Mouse (Mus musculus) midbrain, embryonic 12.5 days (tissue): ENCODE measurements around the gene Prss34. TPM values are rescaled to one million over a fixed set of nuclear protein-coding genes. Genes with fewer than 3 reads are reported as not detected.

Experiments
- ATAC-seq: fragments of 200-750 bp; cut with Nextera tagmentation; 2 replicates; pipeline ENCODE4 v1.8.0; 2017; ENCODE audit warnings: low read depth, moderate TSS enrichment, moderate library complexity; ENCODE audit not compliant: low FRiP score
- H3K27ac ChIP-seq: fragments of 300-500 bp; sonication (generic); replicated peaks from 2 replicates; pipeline ENCODE4 v1.5.1; 2016; ENCODE audit warnings: mild to moderate bottlenecking
- H3K27me3 ChIP-seq: fragments of 300-500 bp; sonication (generic); 2 replicates; pipeline ENCODE4 v1.6.1; 2016; ENCODE audit warnings: mild to moderate bottlenecking
- H3K36me3 ChIP-seq: fragments of 300-500 bp; sonication (generic); 2 replicates; pipeline ENCODE4 v1.6.1; 2016
- H3K4me1 ChIP-seq: fragments of 300-500 bp; sonication (generic); 2 replicates; pipeline ENCODE4 v1.6.1; 2016
- H3K4me2 ChIP-seq: fragments of 300-500 bp; sonication (generic); replicated peaks from 2 replicates; pipeline ENCODE4 v1.6.1; 2016; ENCODE audit warnings: mild to moderate bottlenecking, moderate library complexity
- H3K4me3 ChIP-seq: fragments of 300-500 bp; sonication (generic); 2 replicates; pipeline ENCODE4 v1.5.1; 2016; ENCODE audit warnings: mild to moderate bottlenecking
- H3K9ac ChIP-seq: fragments of 300-500 bp; sonication (generic); replicated peaks from 2 replicates; pipeline ENCODE4 v1.6.1; 2016; ENCODE audit warnings: mild to moderate bottlenecking, moderate library complexity
- H3K9me3 ChIP-seq: fragments of 300-500 bp; sonication (generic); 2 replicates; pipeline ENCODE4 v1.6.1; 2016; ENCODE audit warnings: mild to moderate bottlenecking
- WGBS: fragments of 180-500 bp; shearing (Covaris S2); methylation state at CpG from one replicate; pipeline ENCODE4 v1.1.7; 2016; 5-methylcytosine and 5-hydroxymethylcytosine counted together
- polyA plus RNA-seq: library from polyadenylated mRNA; unstranded; fragments of >200 nt; fragmentation: Nextera tagmentation; extraction: Ambion mirVana; gene quantifications from 2 replicates; pipeline ENCODE4 v1.2.1, GENCODE M21; 2016

Prss34 gene
- polyA plus RNA-seq, 1 experiment from 2014 or later = not detected

GRCm38 (mm10) chr17:25273706-25274501, 24.3 kb upstream of the Prss34 start:
- Histone ChIP-seq H3K9ac (peak overlapping the region; percentile 96), H3K4me3 (peak overlapping the region; percentile 84), H3K4me2 (peak overlapping the region; percentile 98), H3K9me3 (no peaks in the 10 kb centered on the region), H3K4me1 (peaks cover 34% of the 10 kb centered on the region), H3K36me3 (peaks cover 11% of the 10 kb centered on the region), H3K27ac (peak overlapping the region; percentile 99), H3K27me3 (no peaks in the 10 kb centered on the region)
- under 1% methylated on average over 37 of the region's 45 CpGs for WGBS
- ATAC-seq = peak; percentile 85

GRCm38 (mm10) chr17:25274571-25275346, 23.4 kb upstream of the Prss34 start, which contains the start of gene Ube2i:
Gene Ube2i (minus strand): TSS chr17:25274622.
- Histone ChIP-seq H3K27ac (peak within 1 kb of the TSS; percentile 99), H3K4me1 (peaks cover 30% of the 10 kb centered on the region), H3K36me3 (peaks cover 2% of the 10 kb centered on the region), H3K9me3 (no peaks in the 10 kb centered on the region), H3K4me2 (peak within 1 kb of the TSS; percentile 98), H3K4me3 (peak within 1 kb of the TSS; percentile 84), H3K9ac (peak within 1 kb of the TSS; percentile 96), H3K27me3 (peaks cover 6% of the 10 kb centered on the region; the same call in 1 of the 2 replicates)
- ATAC-seq = no peak
- WGBS = 86% methylated on average over 9 of the region's 9 CpGs

GRCm38 (mm10) chr17:25275833-25276232, 22.4 kb upstream of the Prss34 start:
- H3K9ac ChIP-seq = no peak overlapping the region
- no peak for ATAC-seq
- no peaks in the 10 kb centered on the region for H3K36me3 ChIP-seq
- no peak overlapping the region for H3K27ac ChIP-seq
- no peaks in the 10 kb centered on the region for H3K9me3 ChIP-seq
- no peak overlapping the region for H3K4me2 ChIP-seq
- peaks cover 19% of the 10 kb centered on the region for H3K4me1 ChIP-seq
- 98% methylated on average over 3 of the region's 3 CpGs for WGBS
- no peak overlapping the region for H3K4me3 ChIP-seq
- peaks cover 6% of the 10 kb centered on the region; the same call in 1 of the 2 replicates for H3K27me3 ChIP-seq

- no peaks in the 10 kb centered on the region for H3K36me3 ChIP-seq
- H3K27me3 ChIP-seq = peaks cover 6% of the 10 kb centered on the region; the same call in 1 of the 2 replicates
- ATAC-seq = no peak
- no peak overlapping the region for H3K9ac ChIP-seq
- no peak overlapping the region for H3K27ac ChIP-seq
- H3K9me3 ChIP-seq = 0 out of 2 replicates have a peak, but pooled peaks cover 2% of the 10 kb centered on the region
- no peaks in the 10 kb centered on the region for H3K4me1 ChIP-seq
- 40% methylated on average over 11 of the region's 11 CpGs for WGBS
- H3K4me3 ChIP-seq = no peak overlapping the region
- H3K4me2 ChIP-seq = no peak overlapping the region
Measured at GRCm38 (mm10) chr17:25282133-25282532, 16.1 kb upstream of the Prss34 start.

- no peaks in the 10 kb centered on the region for H3K27me3 ChIP-seq
- H3K36me3 ChIP-seq = no peaks in the 10 kb centered on the region
- ATAC-seq = no peak
- no peaks in the 10 kb centered on the region for H3K4me1 ChIP-seq
- H3K4me2 ChIP-seq = no peak overlapping the region
- WGBS = 23% methylated on average over 3 of the region's 3 CpGs
- no peak overlapping the region for H3K27ac ChIP-seq
- 0 out of 2 replicates have a peak, but pooled peaks cover 2% of the 10 kb centered on the region for H3K9me3 ChIP-seq
- no peak overlapping the region for H3K4me3 ChIP-seq
- H3K9ac ChIP-seq = no peak overlapping the region
Measured at GRCm38 (mm10) chr17:25285033-25285432, 13.2 kb upstream of the Prss34 start.

- no peak for ATAC-seq
- Histone ChIP-seq H3K27me3 (no peaks in the 10 kb centered on the region), H3K9ac (no peak overlapping the region), H3K9me3 (0 out of 2 replicates have a peak, but pooled peaks cover 2% of the 10 kb centered on the region), H3K4me1 (no peaks in the 10 kb centered on the region), H3K4me2 (no peak overlapping the region), H3K27ac (no peak overlapping the region), H3K36me3 (no peaks in the 10 kb centered on the region), H3K4me3 (no peak overlapping the region)
- WGBS = 37% methylated on average over 4 of the region's 4 CpGs
Measured at GRCm38 (mm10) chr17:25288842-25289241, 9.4 kb upstream of the Prss34 start.

- H3K27ac ChIP-seq = no peak overlapping the region
- H3K9ac ChIP-seq = no peak overlapping the region
- no peaks in the 10 kb centered on the region for H3K36me3 ChIP-seq
- no peak overlapping the region for H3K4me2 ChIP-seq
- no peaks in the 10 kb centered on the region for H3K9me3 ChIP-seq
- no peak for ATAC-seq
- H3K27me3 ChIP-seq = no peaks in the 10 kb centered on the region
- WGBS = 22% methylated on average over 4 of the region's 4 CpGs
- no peaks in the 10 kb centered on the region for H3K4me1 ChIP-seq
- H3K4me3 ChIP-seq = no peak overlapping the region
Measured at GRCm38 (mm10) chr17:25290411-25290810, 7.8 kb upstream of the Prss34 start.

- no peaks in the 10 kb centered on the region for H3K4me1 ChIP-seq
- no peak overlapping the region for H3K4me2 ChIP-seq
- no peaks in the 10 kb centered on the region for H3K36me3 ChIP-seq
- no peak for ATAC-seq
- no peak overlapping the region for H3K4me3 ChIP-seq
- no peak overlapping the region for H3K9ac ChIP-seq
- no peaks in the 10 kb centered on the region for H3K27me3 ChIP-seq
- whole genome bisulfite sequencing = 82% methylated on average over 5 of the region's 5 CpGs
- H3K9me3 ChIP-seq = no peaks in the 10 kb centered on the region
- no peak overlapping the region for H3K27ac ChIP-seq
Measured at GRCm38 (mm10) chr17:25293495-25293894, 4.7 kb upstream of the Prss34 start.

GRCm38 (mm10) chr17:25294111-25294510, 4.1 kb upstream of the Prss34 start:
- no peaks in the 10 kb centered on the region for H3K27me3 ChIP-seq
- no peaks in the 10 kb centered on the region for H3K9me3 ChIP-seq
- no peaks in the 10 kb centered on the region for H3K36me3 ChIP-seq
- H3K4me1 ChIP-seq = no peaks in the 10 kb centered on the region
- H3K27ac ChIP-seq = no peak overlapping the region
- ATAC-seq = no peak
- H3K4me3 ChIP-seq = no peak overlapping the region
- H3K4me2 ChIP-seq = no peak overlapping the region
- H3K9ac ChIP-seq = no peak overlapping the region
- WGBS = 69% methylated on average over 1 of the region's 1 CpGs

GRCm38 (mm10) chr17:25308346-25308745, 10.2 kb downstream of the Prss34 start, which contains the start of gene Prss28:
Gene Prss28 (plus strand): TSS chr17:25308646.
- H3K9ac ChIP-seq = no peak within 1 kb of the TSS
- WGBS = 79% methylated on average over 4 of the region's 4 CpGs
- no peak within 1 kb of the TSS for H3K27ac ChIP-seq
- no peaks in the 10 kb centered on the region for H3K36me3 ChIP-seq
- H3K4me1 ChIP-seq = no peaks in the 10 kb centered on the region
- no peak within 1 kb of the TSS for H3K4me3 ChIP-seq
- no peaks in the 10 kb centered on the region for H3K9me3 ChIP-seq
- no peak within 1 kb of the TSS for H3K4me2 ChIP-seq
- ATAC-seq = no peak
- no peaks in the 10 kb centered on the region for H3K27me3 ChIP-seq

GRCm38 (mm10) chr17:25318354-25318753, 20.2 kb downstream of the Prss34 start, which contains the start of gene Prss29:
Gene Prss29 (plus strand): TSS chr17:25318654.
- no peak for ATAC-seq
- no peak within 1 kb of the TSS for H3K4me3 ChIP-seq
- H3K9me3 ChIP-seq = no peaks in the 10 kb centered on the region
- H3K36me3 ChIP-seq = no peaks in the 10 kb centered on the region
- H3K9ac ChIP-seq = no peak within 1 kb of the TSS
- H3K4me1 ChIP-seq = no peaks in the 10 kb centered on the region
- H3K27me3 ChIP-seq = 0 out of 2 replicates have a peak, but pooled peaks cover under 1% of the 10 kb centered on the region
- no peak within 1 kb of the TSS for H3K27ac ChIP-seq
- 74% methylated on average over 5 of the region's 5 CpGs for WGBS
- H3K4me2 ChIP-seq = no peak within 1 kb of the TSS

GRCm38 (mm10) chr17:25320819-25321218, 22.6 kb downstream of the Prss34 start:
- no peak overlapping the region for H3K9ac ChIP-seq
- H3K9me3 ChIP-seq = no peaks in the 10 kb centered on the region
- WGBS = 91% methylated on average over 8 of the region's 8 CpGs
- no peak for ATAC-seq
- H3K4me2 ChIP-seq = no peak overlapping the region
- no peaks in the 10 kb centered on the region for H3K4me1 ChIP-seq
- peaks cover 7% of the 10 kb centered on the region; the same call in 1 of the 2 replicates for H3K27me3 ChIP-seq
- no peaks in the 10 kb centered on the region for H3K36me3 ChIP-seq
- no peak overlapping the region for H3K27ac ChIP-seq
- no peak overlapping the region for H3K4me3 ChIP-seq
